Mouse (Mus musculus) C2C12 (cell line): ENCODE data around the gene S100pbp.

ENCODE experiments used
- CEBPB ChIP-seq: IDR thresholded peaks from one replicate; pipeline ENCODE4 v1.6.1; 2011; ENCODE audit warnings: low read depth, mild to moderate bottlenecking, control low read depth, moderate library complexity
- CTCF ChIP-seq: IDR thresholded peaks from one replicate; pipeline ENCODE4 v1.5.1; 2011; ENCODE audit not compliant: control insufficient read depth, insufficient read depth, insufficient read length
- MAX ChIP-seq: IDR thresholded peaks from one replicate; pipeline ENCODE4 v1.6.1; 2011; ENCODE audit warnings: mild to moderate bottlenecking, control low read depth
- MYOG ChIP-seq: IDR thresholded peaks from one replicate; pipeline ENCODE4 v1.6.1; 2011; ENCODE audit not compliant: control insufficient read depth, insufficient read length; ENCODE audit errors: extremely low read depth

GRCm38 (mm10) chr4:129237843-129238441 lies 48.4 kb upstream of the S100pbp start:
- TF ChIP-seq MAX (no peak), CTCF (no peak), MYOG (no peak), CEBPB (no peak)
